Mouse (Mus musculus) embryonic facial prominence, embryonic 14.5 days (tissue): ENCODE results near the gene Ppp1r21. TPM values are rescaled to one million over a fixed set of nuclear protein-coding genes. Genes with fewer than 3 reads are reported as not detected.

Source experiments
- ATAC-seq: fragments of 200-750 bp; cut with Nextera tagmentation; 2 replicates; pipeline ENCODE4 v1.8.0; 2017; ENCODE audit warnings: low read depth, moderate number of reproducible peaks, moderate TSS enrichment
- DNase-seq: peaks from one replicate; pipeline ENCODE4 v3.0.0-alpha.2; 2015; ENCODE audit warnings: low spot score
- H3K27ac ChIP-seq: fragments of 300-500 bp; sonication (generic); replicated peaks from 2 replicates; pipeline ENCODE4 v1.5.1; 2014; ENCODE audit warnings: low read depth, mild to moderate bottlenecking, low read length, moderate library complexity
- H3K27me3 ChIP-seq: fragments of 300-500 bp; sonication (generic); replicated peaks from 2 replicates; pipeline ENCODE4 v1.6.1; 2014; ENCODE audit warnings: low read length; ENCODE audit not compliant: control insufficient read depth, insufficient read depth
- H3K36me3 ChIP-seq: fragments of 300-500 bp; sonication (generic); 2 replicates; pipeline ENCODE4 v1.6.1; 2014; ENCODE audit warnings: low read length, mixed read lengths; ENCODE audit not compliant: control insufficient read depth, insufficient read depth
- H3K4me1 ChIP-seq: fragments of 300-500 bp; sonication (generic); 2 replicates; pipeline ENCODE4 v1.6.1; 2014; ENCODE audit warnings: antibody characterized with exemption, low read length; ENCODE audit not compliant: control insufficient read depth, insufficient read depth
- H3K4me2 ChIP-seq: fragments of 300-500 bp; sonication (generic); 2 replicates; pipeline ENCODE4 v1.6.1; 2014; ENCODE audit warnings: low read depth, mild to moderate bottlenecking, low read length, moderate library complexity, mixed read lengths
- H3K4me3 ChIP-seq: fragments of 300-500 bp; sonication (generic); 2 replicates; pipeline ENCODE4 v1.5.1; 2014; ENCODE audit warnings: low read depth, mild to moderate bottlenecking, low read length
- H3K9ac ChIP-seq: fragments of 300-500 bp; sonication (generic); 2 replicates; pipeline ENCODE4 v1.6.1; 2014; ENCODE audit warnings: low read depth, mild to moderate bottlenecking, low read length, moderate library complexity, mixed read lengths
- H3K9me3 ChIP-seq: fragments of 300-500 bp; sonication (generic); 2 replicates; pipeline ENCODE4 v1.6.1; 2016; ENCODE audit warnings: low read length; ENCODE audit not compliant: control insufficient read depth
- WGBS: fragments of 180-500 bp; shearing (Covaris S2); extraction: QIAGEN DNeasy Blood & Tissue Kit; methylation state at CpG from one replicate; pipeline ENCODE4 v1.1.7; 2014; 5-methylcytosine and 5-hydroxymethylcytosine counted together
- polyA plus RNA-seq: library from polyadenylated mRNA; unstranded; fragments of >200 nt; fragmentation: Nextera tagmentation; extraction: Ambion mirVana; gene quantifications from 2 replicates; pipeline ENCODE4 v1.2.1, GENCODE M21; 2014

The Ppp1r21 gene
- polyA plus RNA-seq, 1 experiment from 2014 or later = 23.5 TPM

- Histone ChIP-seq H3K4me3 (no peak overlapping the region), H3K4me2 (no peak overlapping the region), H3K9ac (no peak overlapping the region), H3K4me1 (no peaks in the 10 kb centered on the region), H3K36me3 (peaks cover 27% of the 10 kb centered on the region), H3K27ac (no peak overlapping the region), H3K27me3 (no peaks in the 10 kb centered on the region), H3K9me3 (no peaks in the 10 kb centered on the region)
- ATAC-seq (0 out of 2 replicates have a peak, but pooled peaks have one; percentile 13), DNase-seq (peak; percentile 42)
- WGBS = 63% methylated on average over 6 of the region's 6 CpGs
Observed at GRCm38 (mm10) chr17:88590251-88590650, 60.3 kb downstream of the Ppp1r21 start.

GRCm38 (mm10) chr17:88595071-88595470 is 65.2 kb downstream of the Ppp1r21 start:
- Histone ChIP-seq H3K9me3 (no peaks in the 10 kb centered on the region), H3K9ac (no peak overlapping the region), H3K27me3 (no peaks in the 10 kb centered on the region), H3K4me3 (no peak overlapping the region), H3K27ac (no peak overlapping the region), H3K36me3 (no peaks in the 10 kb centered on the region), H3K4me2 (no peak overlapping the region), H3K4me1 (peaks cover 12% of the 10 kb centered on the region; the same call in 1 of the 2 replicates)
- 67% methylated on average over 4 of the region's 4 CpGs for WGBS
- no peak for ATAC-seq
- DNase-seq = no peak

GRCm38 (mm10) chr17:88596068-88596467 is 66.2 kb downstream of the Ppp1r21 start:
- no peak for DNase-seq
- Histone ChIP-seq H3K4me1 (peaks cover 12% of the 10 kb centered on the region; the same call in 1 of the 2 replicates), H3K4me2 (no peak overlapping the region), H3K9ac (no peak overlapping the region), H3K27ac (no peak overlapping the region), H3K4me3 (no peak overlapping the region), H3K9me3 (no peaks in the 10 kb centered on the region), H3K36me3 (no peaks in the 10 kb centered on the region), H3K27me3 (no peaks in the 10 kb centered on the region)
- WGBS = 72% methylated on average over 4 of the region's 4 CpGs
- no peak for ATAC-seq

DNA sequence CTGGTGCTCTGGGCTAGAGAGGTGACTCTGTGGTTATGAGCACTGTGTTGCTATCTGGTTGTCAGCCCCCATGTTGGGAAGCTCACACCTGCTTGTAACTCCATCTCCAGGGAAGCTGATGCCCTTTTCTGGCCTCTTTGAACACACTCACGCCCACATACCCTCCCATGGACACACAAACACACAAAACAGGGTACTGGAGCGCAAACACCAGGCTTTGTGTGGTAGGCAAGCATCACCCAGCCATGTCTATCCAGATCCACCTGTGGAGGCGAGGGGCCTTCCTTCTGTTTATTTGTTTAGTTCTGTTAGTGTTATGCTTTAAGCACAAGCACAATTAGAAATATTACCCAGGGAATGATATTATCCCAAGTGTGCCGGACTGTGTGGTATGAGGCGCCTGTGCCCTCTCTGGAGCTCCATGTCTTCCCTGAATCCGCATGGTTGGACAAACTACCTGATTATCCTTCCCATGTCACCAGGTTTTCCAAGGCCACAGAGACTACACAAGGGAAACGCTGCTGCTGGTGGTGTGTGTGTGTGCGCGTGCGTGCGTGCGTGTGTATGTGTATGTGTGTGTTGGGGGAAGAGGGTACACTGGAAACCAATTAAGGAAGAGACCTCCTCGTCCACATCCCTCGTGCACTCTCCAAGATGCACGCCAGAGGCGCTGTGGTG is 66.8 kb downstream of the Ppp1r21 start:
- H3K4me3 ChIP-seq = peak overlapping the region; percentile 67
- H3K27me3 ChIP-seq = no peaks in the 10 kb centered on the region
- peak overlapping the region; percentile 79 for H3K9ac ChIP-seq
- H3K27ac ChIP-seq = peak overlapping the region; percentile 92
- ATAC-seq (no peak), DNase-seq (no peak)
- H3K9me3 ChIP-seq = no peaks in the 10 kb centered on the region
- 24% methylated on average over 16 of the region's 16 CpGs for WGBS
- peaks cover 12% of the 10 kb centered on the region; the same call in 1 of the 2 replicates for H3K4me1 ChIP-seq
- H3K4me2 ChIP-seq = peak overlapping the region; percentile 88
- no peaks in the 10 kb centered on the region for H3K36me3 ChIP-seq

DNA sequence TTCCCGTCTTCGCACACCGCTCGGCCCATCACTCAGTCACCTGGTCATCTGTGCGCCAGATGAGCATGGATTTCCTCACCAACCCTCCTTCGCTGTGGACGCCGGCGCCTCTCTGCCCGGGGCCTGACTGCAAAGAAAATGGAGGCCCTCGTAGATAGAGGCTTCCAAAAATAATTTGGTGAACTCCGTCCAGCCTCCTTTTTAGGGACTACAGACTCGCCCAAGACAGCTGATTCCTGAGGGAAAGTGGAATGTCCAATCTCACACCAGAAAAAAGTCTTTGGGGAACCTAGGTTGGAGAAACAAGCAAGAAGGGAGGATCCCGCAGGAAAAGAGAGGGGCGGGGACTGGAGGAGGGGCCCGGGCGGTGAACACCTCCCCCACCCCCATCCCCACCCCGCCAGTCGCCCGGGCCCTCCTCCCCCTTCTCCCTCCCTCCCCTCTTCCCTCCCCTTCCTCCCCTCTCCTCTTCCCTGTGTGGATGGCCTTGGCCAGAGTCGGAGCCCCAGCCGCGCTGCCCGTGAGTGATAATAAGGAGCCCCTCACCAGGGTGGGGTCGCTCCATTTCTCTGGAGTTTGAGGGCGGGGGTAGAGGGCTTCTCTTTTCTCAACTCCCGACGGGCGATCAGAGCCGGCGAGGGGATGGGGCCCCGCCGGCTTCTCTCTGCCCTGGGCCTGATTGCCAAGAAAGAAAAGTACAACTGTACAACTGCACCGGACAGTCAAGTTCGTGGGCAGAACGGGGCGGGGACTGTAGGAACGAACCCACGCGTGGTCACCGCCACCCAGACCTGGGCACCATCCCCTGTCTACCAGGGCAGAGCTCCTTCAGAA is 67.5 kb downstream of the Ppp1r21 start, which contains the start of gene Ston1:
Gene Ston1 (plus strand): TSS at position 463 of the 834 bp plus-strand sequence.
- Histone ChIP-seq H3K9me3 (no peaks in the 10 kb centered on the region), H3K4me2 (peak within 1 kb of the TSS; percentile 88), H3K4me1 (peaks cover 12% of the 10 kb centered on the region; the same call in 1 of the 2 replicates), H3K27ac (peak within 1 kb of the TSS; percentile 92), H3K36me3 (no peaks in the 10 kb centered on the region), H3K27me3 (no peaks in the 10 kb centered on the region), H3K4me3 (peak within 1 kb of the TSS; percentile 67), H3K9ac (peak within 1 kb of the TSS; percentile 79)
- WGBS = under 1% methylated on average over 32 of the region's 41 CpGs
- peak; percentile 89 for DNase-seq
- ATAC-seq = peak; percentile 91

DNA sequence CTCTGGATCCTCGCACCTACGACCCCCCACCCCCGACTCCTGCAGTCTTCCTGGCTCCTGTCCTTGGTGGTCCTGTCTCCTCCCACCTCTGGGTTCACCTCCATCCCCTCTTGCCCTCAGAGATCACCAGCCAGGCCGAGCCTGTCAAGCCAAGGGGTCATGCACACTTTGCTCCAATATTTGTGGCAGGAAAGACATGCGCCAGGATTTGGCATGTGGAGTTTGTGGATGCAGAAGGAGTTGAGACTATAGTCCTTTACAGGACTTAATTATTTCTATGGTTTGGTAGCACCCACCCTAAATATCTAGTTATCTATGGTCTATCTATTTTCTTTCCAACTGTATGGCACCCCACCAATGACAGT is 68.1 kb downstream of the Ppp1r21 start:
- DNase-seq (no peak), ATAC-seq (no peak)
- no peaks in the 10 kb centered on the region for H3K9me3 ChIP-seq
- H3K4me3 ChIP-seq = peak overlapping the region; percentile 67
- H3K4me2 ChIP-seq = peak overlapping the region; percentile 88
- no peaks in the 10 kb centered on the region for H3K36me3 ChIP-seq
- H3K4me1 ChIP-seq = peaks cover 12% of the 10 kb centered on the region; the same call in 1 of the 2 replicates
- no peaks in the 10 kb centered on the region for H3K27me3 ChIP-seq
- H3K27ac ChIP-seq = peak overlapping the region; percentile 92
- peak overlapping the region; percentile 79 for H3K9ac ChIP-seq
- WGBS = 3% methylated on average over 5 of the region's 5 CpGs

DNA sequence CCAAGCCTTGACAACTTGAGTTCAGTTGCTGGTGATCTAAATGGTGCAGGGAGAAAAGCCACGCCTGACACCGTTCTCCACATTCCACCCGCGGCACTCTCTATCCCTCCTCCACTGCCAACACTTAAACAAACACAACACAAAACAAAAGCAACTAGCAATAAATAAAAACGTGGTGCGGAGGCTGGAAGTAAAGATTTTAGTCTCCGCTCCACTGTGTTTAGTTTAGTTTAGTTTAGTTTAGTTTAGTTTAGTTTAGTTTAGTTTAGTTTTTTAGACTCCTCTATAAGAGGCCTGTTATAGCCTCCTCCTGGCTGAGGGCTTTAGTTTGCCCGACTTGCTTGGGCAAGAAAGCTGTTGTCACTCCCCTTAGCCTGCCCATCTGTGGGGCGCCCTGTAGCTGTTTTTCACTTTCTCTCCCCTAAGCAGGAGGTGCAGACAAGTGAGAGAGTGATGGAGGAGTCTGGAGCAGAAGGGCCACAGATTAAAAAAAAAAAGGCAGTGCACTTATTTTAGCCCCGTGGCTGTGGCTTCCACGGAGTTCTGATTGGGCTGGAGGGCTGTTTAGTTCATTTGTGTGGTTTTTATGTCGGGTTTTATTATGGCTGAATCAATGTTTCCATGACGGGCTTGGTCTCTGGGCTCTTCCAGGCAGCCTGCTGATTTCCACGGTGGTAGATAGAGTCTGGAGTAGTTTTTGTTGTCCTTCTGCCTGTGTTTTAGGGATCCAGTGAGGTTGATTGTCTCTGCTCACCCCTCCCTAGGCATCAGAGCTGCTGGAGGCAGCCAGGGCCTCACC is 68.9 kb downstream of the Ppp1r21 start:
- 16% methylated on average over 14 of the region's 14 CpGs for WGBS
- H3K27ac ChIP-seq = peak overlapping the region; percentile 92
- H3K9ac ChIP-seq = peak overlapping the region; percentile 79
- H3K36me3 ChIP-seq = no peaks in the 10 kb centered on the region
- no peaks in the 10 kb centered on the region for H3K27me3 ChIP-seq
- ATAC-seq (peak; percentile 16; the same call in 1 of the 2 replicates), DNase-seq (peak; percentile 83)
- peak overlapping the region; percentile 67 for H3K4me3 ChIP-seq
- H3K4me1 ChIP-seq = peaks cover 12% of the 10 kb centered on the region; the same call in 1 of the 2 replicates
- H3K4me2 ChIP-seq = peak overlapping the region; percentile 88
- no peaks in the 10 kb centered on the region for H3K9me3 ChIP-seq

- no peaks in the 10 kb centered on the region for H3K27me3 ChIP-seq
- DNase-seq (no peak), ATAC-seq (no peak)
- no peak overlapping the region for H3K4me3 ChIP-seq
- no peak overlapping the region for H3K4me2 ChIP-seq
- no peak overlapping the region for H3K9ac ChIP-seq
- no peaks in the 10 kb centered on the region for H3K36me3 ChIP-seq
- peaks cover 12% of the 10 kb centered on the region; the same call in 1 of the 2 replicates for H3K4me1 ChIP-seq
- H3K9me3 ChIP-seq = no peaks in the 10 kb centered on the region
- no peak overlapping the region for H3K27ac ChIP-seq
- WGBS = 69% methylated on average over 8 of the region's 8 CpGs
Observed at GRCm38 (mm10) chr17:88600492-88601026, 70.6 kb downstream of the Ppp1r21 start.
